Mouse (Mus musculus): ENCODE measurements around the gene Mdga1. TPM values are rescaled to one million over a fixed set of nuclear protein-coding genes. Genes with fewer than 3 reads are reported as not detected.

The Mdga1 gene
- total and polyA plus RNA-seq, 3 experiments: 0.05 TPM; not detected in 1

DNA sequence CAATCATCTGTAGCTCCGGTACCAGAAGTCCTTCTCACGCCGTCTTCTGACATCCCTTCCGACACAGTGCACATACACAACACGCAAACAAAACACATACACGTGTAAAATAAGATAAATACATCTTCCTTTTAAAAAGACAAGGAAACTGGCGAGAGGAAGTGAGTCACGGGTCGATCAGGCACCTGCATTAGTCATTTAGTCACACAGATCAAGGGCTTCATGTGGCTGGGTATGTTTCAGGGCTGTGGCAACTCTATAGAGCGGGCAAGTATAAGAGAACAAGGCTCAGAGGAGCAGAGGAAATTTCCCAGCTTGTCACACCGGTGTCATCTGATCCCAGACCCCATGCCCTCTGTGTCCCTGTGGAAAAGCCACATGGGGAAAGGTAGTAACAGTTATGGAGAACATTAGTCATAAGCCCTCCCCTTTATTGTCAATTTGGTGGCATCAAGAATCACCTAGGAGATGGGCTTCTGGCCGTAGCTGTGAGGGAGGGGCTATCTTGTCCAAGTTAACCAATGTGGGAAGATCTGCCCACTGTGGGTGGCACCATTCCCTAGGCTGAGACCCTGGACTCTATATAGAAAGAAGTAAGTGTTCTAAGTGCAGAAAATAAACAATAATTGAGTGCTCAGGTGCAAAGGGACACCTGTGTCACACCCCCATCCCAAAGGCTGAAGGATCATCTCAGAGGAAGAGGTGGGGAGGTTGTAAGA lies 35.6 kb downstream of the Mdga1 start:
- DNase-seq (ENCODE audit: low spot score): no peak
- H3K27me3 ChIP-seq (ENCODE audit: insufficient read depth, low read length): peaks cover 31% of the 10 kb centered on the region
- no peaks in the 10 kb centered on the region for H3K36me3 ChIP-seq (replicated peaks)
- TF ChIP-seq CTCF (IDR thresholded peaks at IDR 0.05; ENCODE audit: low read depth, low read length) (no peak), POLR2AphosphoS5 (IDR thresholded peaks at IDR 0.05; ENCODE audit: insufficient replicate concordance, low read depth, low read length) (no peak), GATA2 (IDR thresholded peaks at IDR 0.05; ENCODE audit: borderline replicate concordance, low read depth, low read length) (no peak), TAL1 (conservative IDR thresholded peaks at IDR 0.05; ENCODE audit: low read depth, low read length) (no peak), GATA1 (IDR thresholded peaks at IDR 0.05; ENCODE audit: borderline replicate concordance, low read length) (no peak)
- no peaks in the 10 kb centered on the region for H3K9me3 ChIP-seq (replicated peaks)
- no peak overlapping the region for H3K4me3 ChIP-seq (ENCODE audit: low read depth, low read length)
- ATAC-seq (ENCODE audit: extremely low read depth, insufficient number of reproducible peaks, low FRiP score, poor library complexity, severe bottlenecking): no peak
- no peaks in the 10 kb centered on the region for H3K4me1 ChIP-seq (ENCODE audit: insufficient read depth, low read depth, low read length)

DNA sequence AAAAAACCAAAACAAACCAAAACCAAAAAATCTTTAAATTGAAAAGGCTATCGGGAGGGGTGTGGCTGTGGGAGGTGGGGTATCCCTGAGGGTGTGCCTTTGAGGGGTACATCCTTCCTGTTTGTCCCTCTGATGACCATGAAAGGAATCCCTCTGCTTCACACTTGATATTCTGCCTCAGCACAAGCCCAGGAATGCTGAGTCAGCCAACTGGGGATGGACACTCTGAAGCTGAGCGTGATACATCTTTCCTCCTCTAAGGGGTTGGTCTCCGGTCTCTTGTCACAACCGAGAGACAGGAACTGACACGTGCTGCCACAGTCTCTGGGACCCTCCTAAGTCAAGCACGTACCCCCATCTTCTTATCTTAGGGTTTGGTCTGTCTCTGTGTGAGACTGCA lies 37.1 kb downstream of the Mdga1 start:
- ATAC-seq (ENCODE audit: extremely low read depth, insufficient number of reproducible peaks, low FRiP score, poor library complexity, severe bottlenecking) (no peak), DNase-seq (ENCODE audit: low spot score) (no peak)
- H3K4me3 ChIP-seq (ENCODE audit: low read depth, low read length): no peak overlapping the region
- H3K27me3 ChIP-seq (ENCODE audit: insufficient read depth, low read length): peaks cover 35% of the 10 kb centered on the region
- H3K9me3 ChIP-seq (replicated peaks): no peaks in the 10 kb centered on the region
- H3K4me1 ChIP-seq (ENCODE audit: insufficient read depth, low read depth, low read length): no peaks in the 10 kb centered on the region
- TF ChIP-seq POLR2AphosphoS5 (IDR thresholded peaks at IDR 0.05; ENCODE audit: insufficient replicate concordance, low read depth, low read length) (no peak), TAL1 (conservative IDR thresholded peaks at IDR 0.05; ENCODE audit: low read depth, low read length) (no peak), GATA2 (IDR thresholded peaks at IDR 0.05; ENCODE audit: borderline replicate concordance, low read depth, low read length) (no peak), GATA1 (IDR thresholded peaks at IDR 0.05; ENCODE audit: borderline replicate concordance, low read length) (no peak), CTCF (IDR thresholded peaks at IDR 0.05; ENCODE audit: low read depth, low read length) (no peak)
- no peaks in the 10 kb centered on the region for H3K36me3 ChIP-seq (replicated peaks)

DNA sequence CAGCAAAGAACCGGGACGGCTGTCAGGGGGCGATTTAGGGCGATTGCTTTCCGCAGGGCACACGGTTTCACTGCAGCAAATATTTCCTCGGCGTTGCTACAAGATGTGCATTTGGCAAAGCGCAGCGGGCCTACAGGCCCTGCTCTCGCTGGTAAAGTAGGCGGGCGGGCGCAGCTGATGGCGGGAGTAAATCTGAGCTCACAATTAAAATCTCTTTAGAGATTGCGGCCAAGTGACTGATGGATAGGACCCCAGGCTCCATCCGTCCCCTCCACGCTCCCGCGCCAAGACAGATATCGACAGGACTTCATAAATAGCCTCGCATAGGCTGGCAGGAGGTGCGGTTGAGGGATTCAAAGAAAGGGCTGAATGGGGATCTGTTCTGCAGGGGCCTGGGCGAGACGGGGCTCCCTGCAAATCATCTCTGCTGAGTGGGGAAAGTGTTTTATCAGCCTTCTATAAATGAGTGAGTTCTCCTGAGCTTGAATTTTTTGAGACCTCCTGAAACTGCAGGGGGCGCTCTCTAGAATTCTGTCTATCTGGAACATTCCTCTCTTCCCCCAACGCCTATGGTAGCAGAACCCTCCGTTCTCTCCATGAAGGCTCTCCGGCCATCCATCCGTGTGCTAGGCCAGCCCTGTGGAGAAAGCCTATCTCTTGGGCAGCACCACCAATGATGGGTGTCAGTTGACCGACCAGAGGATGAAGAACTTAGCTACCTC lies 38.5 kb downstream of the Mdga1 start:
- H3K27me3 ChIP-seq (ENCODE audit: insufficient read depth, low read length): peaks cover 41% of the 10 kb centered on the region
- no peaks in the 10 kb centered on the region for H3K36me3 ChIP-seq (replicated peaks)
- no peak overlapping the region for H3K4me3 ChIP-seq (ENCODE audit: low read depth, low read length)
- TF ChIP-seq GATA2 (IDR thresholded peaks at IDR 0.05; ENCODE audit: borderline replicate concordance, low read depth, low read length): no peak
- TF ChIP-seq GATA1 (IDR thresholded peaks at IDR 0.05; ENCODE audit: borderline replicate concordance, low read length): no peak
- TF ChIP-seq POLR2AphosphoS5 (IDR thresholded peaks at IDR 0.05; ENCODE audit: insufficient replicate concordance, low read depth, low read length): no peak
- no peak for TF ChIP-seq CTCF (IDR thresholded peaks at IDR 0.05; ENCODE audit: low read depth, low read length)
- no peak for TF ChIP-seq TAL1 (conservative IDR thresholded peaks at IDR 0.05; ENCODE audit: low read depth, low read length)
- DNase-seq (ENCODE audit: low spot score) (no peak), ATAC-seq (ENCODE audit: extremely low read depth, insufficient number of reproducible peaks, low FRiP score, poor library complexity, severe bottlenecking) (no peak)
- no peaks in the 10 kb centered on the region for H3K4me1 ChIP-seq (ENCODE audit: insufficient read depth, low read depth, low read length)
- H3K9me3 ChIP-seq (replicated peaks): no peaks in the 10 kb centered on the region

DNA sequence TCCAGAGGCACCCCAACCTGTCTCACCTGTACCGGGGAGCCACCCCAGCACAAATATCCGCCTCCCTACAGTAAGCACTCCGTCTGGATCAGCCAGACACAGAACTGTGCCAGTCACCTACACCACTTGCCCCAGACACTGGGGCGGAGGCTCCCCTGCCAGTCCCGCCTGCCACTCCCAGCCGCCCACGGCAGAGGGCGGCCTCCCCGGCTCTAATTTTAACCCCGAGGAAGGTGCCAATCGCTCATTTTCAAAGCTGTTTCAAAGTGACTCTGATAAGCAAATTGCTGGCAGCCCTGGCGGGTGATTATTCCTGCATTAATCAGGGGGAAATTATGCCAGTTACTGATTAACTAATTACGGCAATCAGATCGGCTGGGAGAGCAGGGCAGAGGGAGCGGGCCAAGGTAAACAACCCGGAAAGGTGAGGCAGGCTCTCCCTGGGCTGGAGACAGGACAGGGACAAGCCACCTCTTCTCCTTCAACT lies 41.1 kb downstream of the Mdga1 start:
- Histone ChIP-seq H3K36me3 (replicated peaks) (no peaks in the 10 kb centered on the region), H3K4me3 (ENCODE audit: low read depth, low read length) (no peak overlapping the region), H3K9me3 (replicated peaks) (no peaks in the 10 kb centered on the region; the same call in 1 of the 2 replicates), H3K27me3 (ENCODE audit: insufficient read depth, low read length) (peaks cover 32% of the 10 kb centered on the region), H3K4me1 (ENCODE audit: insufficient read depth, low read depth, low read length) (no peaks in the 10 kb centered on the region)
- no peak for DNase-seq (ENCODE audit: low spot score)
- no peak for ATAC-seq (ENCODE audit: extremely low read depth, insufficient number of reproducible peaks, low FRiP score, poor library complexity, severe bottlenecking)
- TF ChIP-seq TAL1 (conservative IDR thresholded peaks at IDR 0.05; ENCODE audit: low read depth, low read length): no peak
- no peak for TF ChIP-seq CTCF (IDR thresholded peaks at IDR 0.05; ENCODE audit: low read depth, low read length)
- TF ChIP-seq GATA2 (IDR thresholded peaks at IDR 0.05; ENCODE audit: borderline replicate concordance, low read depth, low read length): no peak
- TF ChIP-seq GATA1 (IDR thresholded peaks at IDR 0.05; ENCODE audit: borderline replicate concordance, low read length): no peak
- TF ChIP-seq POLR2AphosphoS5 (IDR thresholded peaks at IDR 0.05; ENCODE audit: insufficient replicate concordance, low read depth, low read length): no peak

DNA sequence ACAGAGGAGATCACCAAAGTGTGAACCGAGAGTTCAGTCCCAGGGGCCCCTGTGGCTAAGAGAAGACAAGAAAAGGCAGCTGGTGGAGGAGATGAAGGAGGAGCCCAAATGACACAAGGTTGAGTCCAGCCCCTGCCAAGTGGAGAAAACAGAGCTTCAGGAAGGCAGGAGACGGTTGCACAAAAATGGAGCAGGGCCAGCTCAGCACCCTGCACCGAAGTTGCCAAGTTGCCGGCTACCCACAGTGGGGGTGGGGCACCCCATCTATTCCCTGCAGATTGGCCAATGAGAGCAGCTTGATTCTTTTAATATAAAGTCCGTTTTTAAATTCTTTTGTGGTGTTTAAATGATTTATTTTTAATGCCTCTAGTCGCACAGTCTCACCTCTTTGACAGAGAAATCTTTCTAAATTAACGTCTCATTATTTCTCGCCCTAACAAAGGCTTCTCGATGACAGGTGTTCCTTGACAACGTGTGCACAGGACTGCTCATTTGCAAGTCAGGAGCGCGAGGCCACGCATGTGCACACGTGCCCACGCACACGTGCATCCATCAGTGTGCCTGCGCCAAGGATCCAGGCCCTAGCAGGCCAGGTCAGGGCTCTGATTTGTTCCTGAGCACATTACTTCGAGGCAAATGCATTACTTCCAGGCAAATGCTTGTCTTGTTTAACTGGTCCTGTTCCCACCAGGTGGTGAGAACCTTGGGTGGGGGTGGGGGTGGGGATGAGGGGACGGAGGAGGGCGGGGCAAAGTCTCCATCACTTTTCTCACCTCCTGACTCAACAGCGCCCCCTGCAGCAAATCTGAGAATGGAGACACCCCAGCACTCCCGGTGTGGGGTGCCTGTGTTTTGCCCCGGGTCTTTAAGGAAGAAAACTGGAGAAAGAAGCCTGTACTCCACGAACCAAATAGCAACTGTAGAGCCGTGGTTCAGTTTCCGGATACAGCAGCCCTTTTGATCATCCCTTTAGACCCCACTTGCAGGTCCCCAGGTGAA lies 44.0 kb downstream of the Mdga1 start:
- TF ChIP-seq CTCF (IDR thresholded peaks at IDR 0.05; ENCODE audit: low read depth, low read length) (no peak), GATA2 (IDR thresholded peaks at IDR 0.05; ENCODE audit: borderline replicate concordance, low read depth, low read length) (no peak), TAL1 (conservative IDR thresholded peaks at IDR 0.05; ENCODE audit: low read depth, low read length) (no peak), POLR2AphosphoS5 (IDR thresholded peaks at IDR 0.05; ENCODE audit: insufficient replicate concordance, low read depth, low read length) (no peak), GATA1 (IDR thresholded peaks at IDR 0.05; ENCODE audit: borderline replicate concordance, low read length) (no peak)
- Histone ChIP-seq H3K4me3 (ENCODE audit: low read depth, low read length) (no peak overlapping the region), H3K4me1 (ENCODE audit: insufficient read depth, low read depth, low read length) (no peaks in the 10 kb centered on the region), H3K27me3 (ENCODE audit: insufficient read depth, low read length) (peaks cover 27% of the 10 kb centered on the region), H3K9me3 (replicated peaks) (no peaks in the 10 kb centered on the region; the same call in 1 of the 2 replicates), H3K36me3 (replicated peaks) (no peaks in the 10 kb centered on the region)
- ATAC-seq (ENCODE audit: extremely low read depth, insufficient number of reproducible peaks, low FRiP score, poor library complexity, severe bottlenecking) (no peak), DNase-seq (ENCODE audit: low spot score) (no peak)
